Mouse (Mus musculus): ENCODE results near the gene Gm5617.

- no peak for TF ChIP-seq POLR2A (IDR thresholded peaks at IDR 0.05; ENCODE audit: extremely low read depth, insufficient read depth, low read length)
- 0 out of 2 replicates have a peak, but pooled peaks have one; percentile 13 for TF ChIP-seq CTCF (IDR thresholded peaks at IDR 0.05; ENCODE audit: extremely low read depth, insufficient read depth, low read length)
Measured at GRCm38 (mm10) chr9:48458879-48459278, 36.4 kb upstream of the Gm5617 start.

Data from cortical plate, adult 2 months (tissue).